Comparison of ENCODE assay signal across 10 mouse cellular contexts in the genomic region with DNA sequence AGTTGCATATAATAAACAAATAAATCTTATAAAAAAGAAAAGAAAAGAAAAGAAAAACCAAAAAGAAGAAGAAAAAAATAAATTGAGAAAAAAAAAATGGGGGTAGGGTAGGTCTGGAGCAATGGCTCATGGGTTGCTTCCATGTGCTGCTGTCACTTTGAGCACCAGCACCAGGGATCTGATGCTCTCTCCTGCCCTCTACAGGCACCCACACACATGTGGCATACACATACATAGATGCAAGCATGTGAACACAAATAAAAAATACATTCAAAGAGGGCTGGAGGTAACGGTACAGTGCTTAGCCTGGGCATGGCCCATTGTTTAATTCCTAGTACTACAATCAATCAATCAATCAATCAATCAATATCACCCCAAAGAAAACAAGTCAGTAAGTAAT.
DNase-seq lines count a peak whose midpoint lies in the region; ATAC-seq and TF ChIP-seq lines count a peak whose summit lies in the region.
"Had no signal": no experiment of that assay in that cellular context is flagged by ENCODE, and none has a peak within 500 bp of the region (broad histone marks: within the 10 kb centered on the region; RNA-seq: fewer than 3 reads in every experiment).

No protein-coding gene starts in this region.

- H3K27me3 ChIP-seq in kidney, embryonic 15.5 days: no peaks in the 10 kb centered on the region
- H3K27me3 ChIP-seq: embryonic facial prominence, embryonic 15.5 days; heart, embryonic 12.5 days had no signal

- no peak for ATAC-seq in kidney, embryonic 15.5 days (replicated peaks; ENCODE audit: low FRiP score)
- peak; percentile 53; the same call in 1 of the 2 replicates for ATAC-seq in neutrophil, adult 5-6 weeks (ENCODE audit: extremely low read depth, insufficient number of reproducible peaks, low FRiP score, poor library complexity, severe bottlenecking)
- ATAC-seq in monocyte, adult 5-6 weeks (replicated peaks; ENCODE audit: insufficient number of reproducible peaks, low FRiP score, low TSS enrichment, poor library complexity, severe bottlenecking): no peak

- peak; percentile 75 for TF ChIP-seq CTCF in bone marrow, adult 2 months (IDR thresholded peaks at IDR 0.05; ENCODE audit: control insufficient read depth, insufficient read depth, low read length)

- no peak overlapping the region for H3K4me2 ChIP-seq in kidney, embryonic 15.5 days
- H3K4me2 ChIP-seq: embryonic facial prominence, embryonic 15.5 days; heart, embryonic 12.5 days had no signal

- no peak for TF ChIP-seq POLR2A in bone marrow, adult 2 months (IDR thresholded peaks at IDR 0.05; ENCODE audit: borderline replicate concordance, control insufficient read depth, low read depth, low read length)

- no peak overlapping the region for H3K27ac ChIP-seq in kidney, embryonic 15.5 days
- no peak overlapping the region for H3K27ac ChIP-seq in bone marrow, adult 2 months (ENCODE audit: control insufficient read depth, insufficient read depth, low read depth, low read length, poor library complexity)
- H3K27ac ChIP-seq: embryonic facial prominence, embryonic 15.5 days had no signal

- H3K4me3 ChIP-seq in kidney, embryonic 15.5 days (replicated peaks): no peak overlapping the region
- no peak overlapping the region for H3K4me3 ChIP-seq in bone marrow, adult 2 months (replicated peaks; ENCODE audit: control insufficient read depth, low read depth, low read length)
- H3K4me3 ChIP-seq: embryonic facial prominence, embryonic 15.5 days; heart, embryonic 12.5 days had no signal

- no peak overlapping the region for H3K9ac ChIP-seq in kidney, embryonic 15.5 days
- H3K9ac ChIP-seq: embryonic facial prominence, embryonic 15.5 days; heart, embryonic 12.5 days had no signal

- peak; percentile 33 to 56 for DNase-seq in kidney, postnatal 36 days
- DNase-seq in ES-CJ7 (ENCODE audit: low read depth, low spot score) (peak; percentile 76), adipocyte (ENCODE audit: low spot score) (no peak)
- DNase-seq in heart, adult 9 months (ENCODE audit: low spot score in 2 of 2): no peak

- H3K36me3 ChIP-seq in kidney, embryonic 15.5 days: no peaks in the 10 kb centered on the region
- H3K36me3 ChIP-seq: embryonic facial prominence, embryonic 15.5 days; heart, embryonic 12.5 days had no signal

- WGBS in kidney, embryonic 15.5 days: 78% methylated on average over 1 of the region's 1 CpGs
- 90% methylated on average over 1 of the region's 1 CpGs for WGBS in bone marrow, adult 2 months

- H3K9me3 ChIP-seq in kidney, embryonic 15.5 days (replicated peaks): no peaks in the 10 kb centered on the region
- H3K9me3 ChIP-seq: embryonic facial prominence, embryonic 15.5 days; heart, embryonic 12.5 days had no signal

- H3K4me1 ChIP-seq in kidney, embryonic 15.5 days: peaks cover 8% of the 10 kb centered on the region; the same call in 1 of the 2 replicates
- H3K4me1 ChIP-seq in bone marrow, adult 2 months (ENCODE audit: control insufficient read depth, insufficient read depth, low read length): peaks cover 10% of the 10 kb centered on the region
- H3K4me1 ChIP-seq: embryonic facial prominence, embryonic 15.5 days; heart, embryonic 12.5 days had no signal

Comparison
In these comparisons a context has a peak if more than half of its experiments do, and no peak if none do; other contexts are left out.
1. DNase-seq: peak in kidney, postnatal 36 days (2 of 2) and ES-CJ7 (single experiment); none in adipocyte (single experiment) and heart, adult 9 months (0 of 2).